Mouse (Mus musculus) yolk sac, embryonic 10.5 days (tissue): ENCODE data around the gene Cd47.
"Not testable (repeated sequence)": the region's sequence is repeated elsewhere in the genome, so short reads cannot be mapped to it uniquely, and the experiment has no call there.

ENCODE experiments used
- DNase-seq: peaks from one replicate; pipeline ENCODE4 v3.0.0-alpha.2; 2017; ENCODE audit warnings: low spot score

Cd47 gene

DNA sequence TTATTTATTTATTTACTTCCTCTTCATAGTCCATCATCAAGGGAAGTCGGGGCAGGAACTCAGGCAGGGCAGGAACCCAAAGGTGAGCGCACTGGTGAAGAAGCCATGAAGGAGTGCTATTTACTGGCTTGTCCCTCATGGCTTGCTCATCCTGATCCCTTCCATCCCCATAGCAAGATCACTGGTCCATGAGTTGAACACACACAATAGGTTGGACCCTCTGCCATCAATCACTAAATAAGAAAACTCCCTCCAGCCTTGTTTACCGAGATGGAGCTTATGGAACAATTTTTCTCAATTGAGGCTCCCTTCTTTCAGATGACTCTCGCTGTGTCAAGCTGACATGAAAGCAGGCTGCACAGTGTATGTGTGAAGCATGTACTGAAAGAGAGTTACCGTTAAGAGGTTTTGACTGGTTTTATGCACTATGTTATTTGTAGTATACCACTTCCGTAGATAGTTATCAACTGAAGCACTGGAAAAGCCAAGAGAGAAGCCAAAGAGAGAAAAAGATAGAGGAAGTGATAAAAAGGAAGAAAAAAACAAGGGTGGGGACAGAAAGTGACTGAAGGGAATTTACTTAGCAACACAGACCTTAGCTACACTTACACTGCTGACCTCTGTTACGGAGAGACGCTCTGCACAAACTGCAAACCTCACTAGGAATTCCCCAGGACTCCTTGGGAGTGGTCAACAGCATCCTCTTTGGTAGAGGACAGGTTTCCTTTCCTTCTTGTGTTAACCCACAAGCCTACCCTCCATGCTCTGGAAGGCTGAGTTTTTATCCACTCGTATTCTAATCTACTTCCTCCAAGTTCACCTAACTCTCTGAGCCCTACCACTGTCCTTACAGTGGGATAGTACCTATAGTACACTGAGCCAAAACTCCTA lies 9.5 kb upstream of the Cd47 start:
- DNase-seq: no peak

DNA sequence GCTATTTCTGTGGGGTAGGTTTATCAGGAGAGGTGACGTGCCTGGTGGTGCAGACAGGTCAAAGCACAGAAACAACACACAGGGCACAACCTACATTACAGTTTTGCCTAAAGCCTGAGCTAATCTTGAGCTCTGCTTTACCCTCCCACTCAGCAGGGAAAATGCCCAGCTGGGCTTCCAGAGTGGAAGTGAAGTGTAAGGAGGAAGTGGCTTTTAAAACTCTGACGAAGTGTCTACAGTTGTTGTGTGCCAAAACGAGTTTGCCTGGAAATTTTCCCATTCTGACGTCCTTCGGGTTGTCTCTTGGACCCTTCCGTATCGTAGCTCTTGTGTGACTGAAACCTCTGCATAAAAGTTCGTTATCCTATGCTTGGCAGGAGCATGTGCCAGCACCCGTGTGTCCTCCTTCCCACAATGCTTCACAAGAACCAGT lies 7.9 kb upstream of the Cd47 start:
- no peak for DNase-seq

DNA sequence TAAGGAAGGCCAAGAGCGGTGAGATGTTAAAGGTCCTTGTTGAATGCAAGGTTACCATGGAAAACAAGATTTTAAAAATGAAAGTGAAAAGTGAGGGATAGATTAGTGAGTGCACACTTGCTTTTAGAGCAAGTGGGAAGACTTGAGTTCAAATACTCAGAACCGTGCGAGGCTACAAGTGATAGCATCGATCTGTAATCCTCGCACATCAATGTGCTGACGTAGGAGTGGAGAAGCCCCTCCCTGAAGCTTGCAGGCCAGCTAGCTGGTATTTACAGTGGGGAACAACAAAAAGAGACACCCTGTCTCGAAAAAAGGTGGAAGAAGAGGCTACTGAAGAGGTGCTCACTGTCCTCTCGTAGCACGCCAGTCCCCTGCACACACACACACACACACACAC lies 6.7 kb upstream of the Cd47 start:
- no peak for DNase-seq

DNA sequence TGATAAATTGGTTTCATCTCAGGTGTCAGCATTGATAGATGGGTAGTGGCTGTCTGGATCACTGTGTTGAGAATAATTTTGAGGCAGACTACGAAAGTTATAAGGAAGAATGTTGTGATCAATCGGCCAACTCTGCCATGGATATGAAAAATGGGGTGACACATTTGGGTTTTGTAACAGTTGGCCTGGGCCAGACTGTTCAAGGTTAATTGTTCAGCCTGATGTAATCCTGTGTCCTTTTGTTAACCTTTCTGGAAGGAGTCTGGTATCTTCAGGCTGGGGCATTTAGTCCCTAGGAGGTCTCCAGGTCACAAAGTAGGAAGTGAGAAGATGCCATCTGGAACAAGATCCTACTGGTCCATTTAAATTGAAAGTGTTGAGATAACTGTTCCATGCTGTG lies 4.1 kb upstream of the Cd47 start:
- DNase-seq: no peak

DNA sequence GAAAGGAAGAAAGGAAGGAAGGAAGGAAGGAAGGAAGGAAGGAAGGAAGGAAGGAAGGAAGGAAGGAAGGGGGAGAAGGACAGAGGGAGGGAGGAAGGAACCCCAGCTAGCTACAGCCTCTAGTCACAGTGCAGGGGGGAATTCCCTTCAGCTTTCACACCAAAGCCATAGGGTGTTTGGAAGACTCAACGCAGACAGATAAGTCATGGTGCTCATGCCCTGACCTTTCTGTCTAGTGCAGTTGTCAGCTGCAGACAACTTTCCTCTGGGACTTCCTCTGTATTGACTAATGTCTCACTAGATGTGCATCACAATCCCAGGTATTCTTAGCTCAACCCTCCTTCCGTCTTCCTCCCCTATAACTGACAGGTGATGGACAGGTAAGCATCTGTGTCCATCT lies 3.4 kb upstream of the Cd47 start:
- no peak for DNase-seq

DNA sequence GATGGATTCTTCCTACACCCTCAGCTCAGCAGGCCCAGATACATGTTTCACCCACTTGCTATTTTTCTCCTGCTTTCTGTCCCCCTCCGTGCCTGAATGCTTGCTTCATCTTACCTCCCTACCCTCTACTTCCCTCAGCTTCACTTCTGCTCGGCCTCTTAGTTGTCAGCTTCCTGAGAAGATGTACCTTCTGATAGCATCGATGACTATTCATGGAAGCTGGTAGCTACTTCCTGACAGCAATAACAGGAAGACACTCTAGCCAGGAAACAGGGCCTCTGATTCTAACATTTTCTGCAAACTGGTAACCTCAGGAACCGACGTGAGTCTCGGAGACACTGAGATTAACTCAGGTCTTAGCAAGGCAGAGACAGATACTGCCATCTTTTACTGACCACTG lies 1.5 kb upstream of the Cd47 start:
- no peak for DNase-seq

DNA sequence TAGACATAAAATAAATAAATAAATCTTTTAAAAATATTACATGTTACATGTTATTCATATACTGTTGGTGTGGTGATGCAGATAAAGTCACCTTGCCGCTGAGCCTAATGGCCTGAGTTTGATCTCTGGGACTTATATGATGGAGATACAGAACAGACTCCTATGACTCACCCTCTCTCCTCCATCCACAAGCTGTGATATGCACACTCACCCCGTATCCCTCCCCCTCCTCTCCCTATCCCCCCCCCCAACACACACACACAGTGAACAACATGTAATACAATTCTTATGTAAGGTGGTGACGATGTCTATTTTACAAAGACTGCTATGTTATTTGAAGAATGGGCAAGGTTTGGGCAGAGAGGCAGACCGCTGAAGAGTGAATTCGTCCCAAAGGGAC lies 663 bp downstream of the Cd47 start:
- no peak for DNase-seq

DNA sequence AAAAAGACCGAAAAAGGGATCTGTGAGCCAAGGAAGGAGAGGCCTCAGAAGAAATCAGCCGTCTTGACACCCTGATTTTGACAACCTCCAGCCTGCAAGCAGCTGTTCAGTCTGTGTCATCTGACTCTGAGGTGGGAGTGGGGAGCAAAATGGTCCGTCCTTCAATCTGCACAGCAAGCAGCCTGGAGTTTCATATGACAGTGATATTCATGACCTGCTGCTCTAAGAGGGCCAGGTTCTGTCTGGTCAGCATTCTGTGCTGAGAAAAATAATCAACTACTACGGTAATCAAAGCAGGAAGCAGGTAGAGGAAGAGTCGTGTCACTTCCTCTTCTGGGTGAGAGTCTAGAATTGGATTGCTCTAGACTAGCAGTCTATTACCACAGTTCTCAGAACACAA lies 1.1 kb downstream of the Cd47 start:
- DNase-seq: no peak

DNA sequence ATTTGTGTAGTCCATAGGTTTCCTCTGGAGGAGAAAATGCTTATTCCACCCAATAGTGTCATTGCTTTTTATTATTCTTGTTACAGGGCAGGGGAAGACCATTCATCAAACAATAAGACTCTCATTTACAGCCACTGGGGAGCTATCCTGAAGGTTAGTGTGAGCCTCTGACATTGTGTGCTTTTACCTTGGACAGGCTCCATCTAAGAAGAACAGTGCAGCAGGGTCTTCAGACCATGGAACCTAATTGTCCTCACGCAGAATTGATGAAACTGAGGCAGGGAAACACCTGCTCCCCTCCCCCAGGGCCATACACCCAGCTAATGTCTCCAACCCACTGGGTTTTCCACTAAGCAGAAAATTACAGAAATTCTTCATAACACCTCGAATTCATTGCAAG lies 2.7 kb downstream of the Cd47 start:
- no peak for DNase-seq

DNA sequence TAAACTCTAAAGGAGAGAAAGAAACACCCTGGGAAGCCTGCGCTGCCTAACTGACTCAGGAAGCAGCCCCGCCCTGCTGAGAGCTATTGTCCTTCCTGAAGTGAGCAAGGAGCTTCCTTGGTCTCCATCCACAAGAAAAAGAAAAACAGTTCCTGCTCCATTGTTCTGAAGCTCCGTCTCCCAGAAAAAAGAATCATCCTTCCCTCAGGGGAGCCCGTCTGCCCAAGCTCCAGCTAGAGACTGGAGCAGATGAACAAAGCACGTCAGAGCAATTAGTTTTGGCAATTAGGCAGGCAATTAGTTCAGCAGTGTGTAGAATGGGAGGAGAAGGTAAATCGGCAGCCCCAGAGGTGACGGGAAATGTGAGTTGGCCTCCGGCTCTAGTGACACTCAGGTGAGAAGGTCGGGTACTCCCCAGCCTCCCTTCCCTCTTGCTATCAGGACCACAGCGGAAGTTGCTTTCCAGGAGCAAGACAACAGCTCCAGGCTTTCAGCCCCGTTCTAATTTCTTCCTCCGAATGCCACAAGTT lies 3.7 kb downstream of the Cd47 start:
- peak; percentile 13 for DNase-seq

DNA sequence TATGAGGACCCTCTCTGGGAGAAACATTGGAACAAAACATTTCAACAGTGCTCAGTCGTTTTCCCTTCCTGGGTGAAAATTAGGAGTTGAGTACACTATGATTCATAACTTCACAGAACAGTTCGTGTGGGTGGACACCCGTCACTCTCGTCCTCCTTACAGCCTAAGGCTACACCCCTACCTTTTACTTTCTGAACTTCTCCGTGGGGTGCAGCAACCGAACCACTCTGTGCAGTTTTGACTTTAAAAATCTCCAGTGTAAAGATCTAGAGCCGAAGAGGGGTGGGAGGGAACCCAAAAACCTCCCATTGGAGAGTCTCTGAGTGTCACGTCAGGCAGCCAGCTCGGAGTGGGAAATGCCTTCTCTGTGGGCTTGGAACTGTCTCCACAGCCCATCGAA lies 6.6 kb downstream of the Cd47 start:
- DNase-seq: no peak

DNA sequence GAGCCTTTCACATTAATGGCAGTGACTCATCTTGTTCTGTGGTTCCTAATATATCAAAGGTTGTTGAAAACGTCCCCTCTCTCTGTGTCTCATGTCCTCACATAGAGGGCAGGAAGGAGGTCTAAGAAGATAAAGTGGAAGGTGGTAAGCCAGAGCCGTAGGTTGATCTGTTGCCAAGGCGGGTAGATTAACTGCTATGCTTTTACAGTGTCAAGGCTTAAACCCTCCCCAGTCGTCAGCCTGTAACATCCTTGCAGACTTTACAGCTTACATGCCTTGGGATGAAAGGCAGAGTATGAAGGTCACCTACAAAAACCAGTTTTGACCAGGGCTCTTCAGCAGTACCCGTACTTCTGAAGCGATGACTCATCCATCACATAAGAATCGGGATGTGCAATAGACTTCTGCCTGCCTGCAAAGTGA lies 7.1 kb downstream of the Cd47 start:
- DNase-seq: no peak

DNA sequence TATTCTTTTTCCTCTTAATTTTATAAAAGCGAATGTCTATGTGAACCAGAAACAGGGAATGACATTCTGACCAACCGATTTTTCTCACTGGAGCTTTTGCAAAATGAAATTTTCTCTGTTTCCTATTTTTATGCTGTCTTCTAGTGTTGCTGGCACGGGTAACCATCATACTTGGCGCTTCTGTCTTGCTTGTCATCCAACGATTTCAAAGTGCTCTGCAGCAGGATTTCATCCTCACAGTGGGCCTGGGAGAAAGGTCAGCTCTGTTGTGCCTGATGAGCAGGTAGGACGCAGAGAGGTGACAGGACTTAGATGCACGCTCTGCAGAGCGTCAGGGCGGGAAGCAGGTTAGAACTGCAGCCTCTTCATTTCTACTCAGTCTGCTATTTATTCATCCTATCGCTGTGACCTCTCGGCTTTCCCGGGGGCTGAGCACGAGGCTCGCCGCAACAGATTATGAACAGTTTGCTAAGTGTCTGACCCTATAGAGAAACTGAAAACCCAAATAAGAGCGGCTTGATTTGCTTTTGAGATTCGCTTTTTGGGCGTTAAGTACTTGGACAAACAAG lies 7.6 kb downstream of the Cd47 start:
- no peak for DNase-seq

DNA sequence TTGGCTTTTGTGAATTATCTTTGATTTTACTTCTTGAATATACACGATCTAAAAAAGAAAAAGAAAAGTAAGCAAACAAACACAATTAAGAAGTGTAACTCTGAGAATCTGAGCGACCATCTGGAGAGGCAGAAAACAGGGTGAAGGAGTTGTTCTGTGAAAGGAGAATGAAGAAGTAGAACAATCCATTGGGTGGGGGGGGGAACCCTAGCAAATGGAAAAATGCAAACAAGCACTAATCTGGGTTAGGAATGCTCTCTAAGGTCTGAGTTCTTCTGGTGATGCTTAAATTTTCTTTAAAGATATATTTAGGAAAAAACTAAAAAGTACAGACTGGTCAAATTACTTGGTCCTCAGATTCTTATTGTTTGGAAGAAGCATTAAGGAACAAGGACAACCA lies 11.6 kb downstream of the Cd47 start:
- no peak for DNase-seq

DNA sequence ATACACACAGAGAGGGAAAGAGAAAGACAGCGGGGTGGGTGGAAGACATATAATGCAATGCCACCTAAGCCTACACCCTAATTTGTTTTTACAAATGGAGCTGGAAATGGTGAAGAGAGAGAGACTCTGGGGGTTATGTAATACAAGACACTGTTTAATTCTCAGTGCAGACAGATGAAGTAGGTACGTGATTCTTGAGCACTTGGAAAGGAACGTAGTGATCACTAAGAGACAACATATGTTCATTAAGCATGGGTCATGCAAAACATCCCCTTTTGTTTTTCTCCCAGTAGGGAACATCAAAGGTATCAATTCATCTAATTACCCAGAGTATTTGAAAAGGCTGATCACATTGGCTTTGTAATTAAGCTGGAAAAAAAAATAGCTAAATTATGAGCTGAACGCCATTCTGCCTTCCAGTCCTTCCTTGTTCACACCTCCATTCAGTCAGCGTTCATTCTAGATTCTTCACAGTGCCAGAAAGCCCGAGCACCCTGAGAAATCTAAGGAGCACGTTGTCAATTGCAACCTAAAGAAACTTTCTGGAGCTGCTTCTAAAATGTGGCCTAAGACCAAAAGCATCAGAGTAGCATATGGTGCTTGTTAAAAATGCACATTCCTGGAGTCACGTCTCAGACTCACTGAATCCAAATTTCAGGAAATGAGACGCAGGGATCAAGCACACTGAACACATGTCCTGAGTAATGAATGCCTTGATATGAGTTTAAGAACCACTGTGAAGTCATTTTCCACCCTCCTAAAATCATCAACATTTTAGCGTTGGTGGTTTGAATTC lies 12.7 kb downstream of the Cd47 start:
- no peak for DNase-seq

DNA sequence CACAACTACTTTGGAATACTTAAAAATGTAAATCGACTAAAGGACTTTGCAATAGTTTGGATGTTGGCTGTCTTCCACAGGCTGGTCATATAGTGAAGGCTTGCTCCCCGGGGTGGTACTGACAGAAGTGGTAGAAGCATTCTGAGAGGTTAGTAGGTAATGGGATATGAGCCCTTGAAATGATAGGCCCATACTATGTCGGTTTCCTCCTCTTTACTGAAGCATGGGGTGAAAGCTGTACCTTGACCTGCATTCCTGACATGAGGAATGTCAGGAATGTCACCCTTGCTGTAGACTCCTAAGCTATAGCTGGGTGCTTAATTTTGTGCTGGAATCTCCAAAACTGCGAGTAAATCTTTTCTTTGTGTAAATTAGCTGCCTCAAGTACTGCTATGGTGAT lies 14.1 kb downstream of the Cd47 start:
- peak; percentile 19 for DNase-seq

DNA sequence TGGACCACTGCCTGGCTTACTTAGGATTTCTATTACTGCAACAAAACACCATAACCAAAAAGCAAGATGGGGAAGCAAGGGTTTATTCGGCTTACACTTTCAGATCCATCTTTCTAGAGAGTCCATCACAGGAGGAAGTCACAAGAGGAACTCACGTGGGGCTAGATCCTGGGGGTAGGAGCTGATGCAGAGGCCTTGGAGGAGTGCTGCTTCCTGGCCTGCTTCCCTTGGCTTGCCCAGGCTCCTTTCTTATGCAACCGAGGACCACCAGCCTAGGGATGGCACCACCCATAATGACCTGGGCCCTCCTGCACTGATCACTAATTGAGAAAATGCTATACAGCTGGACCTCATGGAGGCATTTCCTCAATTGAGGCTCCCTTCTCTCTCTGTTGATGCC lies 16.6 kb downstream of the Cd47 start:
- no peak for DNase-seq

DNA sequence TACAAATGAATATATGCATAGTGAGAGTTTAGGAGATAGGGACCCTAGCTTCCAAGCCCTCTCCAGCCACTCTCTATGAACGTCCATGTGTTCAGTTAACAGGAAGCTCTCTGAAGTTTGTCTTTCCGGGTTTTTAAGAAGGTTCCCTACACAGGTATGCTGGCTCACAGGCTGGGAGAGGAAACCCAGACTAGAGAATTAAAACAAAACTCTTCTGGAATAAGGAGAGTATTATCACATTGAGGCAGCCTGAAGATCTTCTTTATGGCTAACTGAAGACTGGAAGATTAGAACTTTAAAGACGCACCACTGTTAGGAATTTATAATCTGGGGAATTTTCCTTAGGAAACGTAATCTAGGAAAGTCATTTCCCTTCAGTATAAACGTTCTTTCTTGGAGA lies 17.8 kb downstream of the Cd47 start:
- DNase-seq: no peak

DNA sequence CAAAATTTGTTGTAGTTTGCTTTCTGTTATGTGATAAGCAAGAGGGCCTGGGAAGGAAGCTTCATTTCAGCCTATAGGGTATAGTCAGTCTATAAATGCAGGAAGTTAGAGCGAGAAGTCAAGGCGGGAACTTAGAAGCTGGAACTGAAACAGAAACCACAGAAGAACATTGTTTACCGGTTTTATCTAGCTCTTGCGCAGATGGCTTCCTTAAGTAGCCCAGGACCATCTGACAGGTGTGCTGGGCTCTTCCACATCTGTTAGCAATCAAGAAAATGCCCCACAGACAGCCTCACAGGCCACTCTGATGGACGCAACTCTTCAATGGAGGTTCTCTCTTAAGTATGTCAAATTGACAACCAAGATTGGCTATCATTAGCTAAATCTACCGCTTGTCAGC lies 18.3 kb downstream of the Cd47 start:
- DNase-seq: no peak

DNA sequence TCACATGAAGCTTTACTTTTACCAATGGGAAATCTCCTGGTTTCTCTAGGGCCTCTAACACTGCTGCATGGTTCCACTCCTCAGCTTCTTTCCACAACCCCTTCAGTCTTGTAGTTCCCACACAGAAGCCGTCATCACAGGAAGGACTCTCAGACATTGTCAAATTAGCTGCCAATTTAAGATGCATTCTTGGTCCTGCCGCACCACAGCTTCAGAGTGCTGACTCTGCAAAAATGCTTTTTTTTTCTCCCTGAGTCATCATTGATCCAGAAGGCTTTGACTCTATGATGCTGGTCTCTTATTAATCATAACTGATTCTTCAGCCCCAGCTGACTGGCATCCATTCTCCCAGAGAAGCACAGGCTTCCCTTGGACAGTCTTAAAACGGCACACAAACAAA lies 19.2 kb downstream of the Cd47 start:
- DNase-seq: no peak

DNA sequence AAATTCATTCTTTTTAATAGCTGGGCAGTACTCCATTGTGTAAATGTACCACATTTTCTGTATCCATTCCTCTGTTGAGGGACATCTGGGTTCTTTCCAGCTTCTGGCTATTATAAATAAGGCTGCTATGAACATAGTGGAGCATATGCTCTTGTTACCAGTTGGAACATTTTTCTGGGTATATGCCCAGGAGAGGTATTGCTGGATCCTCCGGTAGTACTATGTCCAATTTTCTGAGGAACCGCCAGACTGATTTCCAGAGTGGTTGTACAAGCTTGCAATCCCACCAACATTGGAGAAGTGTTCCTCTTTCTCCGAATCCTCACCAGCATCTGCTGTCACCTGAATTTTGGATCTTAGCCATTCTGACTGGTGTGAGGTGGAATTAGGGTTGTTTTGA lies 30.6 kb downstream of the Cd47 start:
- not testable (repeated sequence) for DNase-seq

DNA sequence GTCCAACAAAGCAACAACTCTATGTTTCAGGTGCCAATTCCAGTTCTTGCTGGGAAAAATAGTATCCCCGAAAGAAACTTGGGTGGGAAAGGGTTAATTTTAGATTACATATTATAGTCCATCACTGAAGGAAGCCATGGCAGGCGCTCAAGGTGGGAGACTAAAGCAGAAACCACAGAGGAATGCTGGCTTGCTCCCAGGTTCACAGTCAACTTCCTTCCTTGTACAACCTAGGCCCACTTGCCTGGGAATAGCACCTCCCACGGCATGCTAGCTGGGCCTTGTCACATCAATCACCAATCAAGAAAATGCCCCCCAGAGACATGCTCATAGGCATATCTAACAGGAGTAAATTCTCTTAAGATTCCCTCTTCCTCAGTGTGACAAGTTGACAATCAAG lies 32.0 kb downstream of the Cd47 start:
- no peak for DNase-seq

DNA sequence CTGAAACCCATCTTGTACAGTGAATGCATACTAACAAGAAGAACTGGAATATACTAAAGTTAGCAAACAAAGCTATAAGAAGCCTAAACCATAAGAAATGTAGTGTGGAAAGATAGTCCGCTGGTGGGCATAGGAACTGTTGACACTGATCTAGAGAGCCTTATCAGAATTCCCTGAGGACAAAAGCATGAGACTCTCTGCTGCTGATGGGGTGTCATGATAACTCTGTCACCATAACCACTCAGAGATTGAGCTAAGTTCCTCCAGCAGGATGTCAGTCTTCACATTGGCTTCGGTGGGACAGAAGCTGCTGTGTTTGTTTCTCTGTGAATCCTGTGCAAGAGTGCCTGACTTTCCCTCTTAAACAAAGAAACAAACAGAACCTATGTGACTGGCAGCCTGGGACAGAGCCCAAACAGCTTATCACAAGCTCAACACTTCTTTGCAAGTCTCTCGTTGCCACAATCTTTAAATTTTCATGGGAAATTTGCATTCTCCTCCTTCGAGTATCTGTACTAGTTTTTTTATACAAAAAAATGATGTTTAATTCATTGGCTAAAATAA lies 33.9 kb downstream of the Cd47 start:
- no peak for DNase-seq
